Mouse (Mus musculus) hindbrain, embryonic 11.5 days (tissue): ENCODE data around the gene Tmem267. TPM values are rescaled to one million over a fixed set of nuclear protein-coding genes. Genes with fewer than 3 reads are reported as not detected.

Experiments
- ATAC-seq: fragments of 200-750 bp; cut with Nextera tagmentation; 2 replicates; pipeline ENCODE4 v1.8.0; 2017; ENCODE audit warnings: mild to moderate bottlenecking, moderate TSS enrichment, moderate library complexity; ENCODE audit not compliant: low FRiP score
- DNase-seq: peaks from one replicate; pipeline ENCODE4 v3.0.0-alpha.2; 2015; ENCODE audit warnings: low spot score
- H3K27ac ChIP-seq: fragments of 300-500 bp; sonication (generic); 2 replicates; pipeline ENCODE4 v1.5.1; 2014; ENCODE audit warnings: mild to moderate bottlenecking, low read depth, low read length
- H3K27me3 ChIP-seq: fragments of 300-500 bp; sonication (generic); 2 replicates; pipeline ENCODE4 v1.6.1; 2014; ENCODE audit warnings: mild to moderate bottlenecking, low read length, moderate library complexity, mixed read lengths; ENCODE audit not compliant: control insufficient read depth, insufficient read depth
- H3K36me3 ChIP-seq: fragments of 300-500 bp; sonication (generic); 2 replicates; pipeline ENCODE4 v1.6.1; 2014; ENCODE audit warnings: mild to moderate bottlenecking, low read length, moderate library complexity, mixed read lengths; ENCODE audit not compliant: control insufficient read depth, insufficient read depth
- H3K4me1 ChIP-seq: fragments of 300-500 bp; sonication (generic); replicated peaks from 2 replicates; pipeline ENCODE4 v1.6.1; 2014; ENCODE audit warnings: low read length, mixed read lengths; ENCODE audit not compliant: control insufficient read depth, insufficient read depth
- H3K4me2 ChIP-seq: fragments of 300-500 bp; sonication (generic); replicated peaks from 2 replicates; pipeline ENCODE4 v1.6.1; 2014; ENCODE audit warnings: mild to moderate bottlenecking, low read depth, low read length
- H3K4me3 ChIP-seq: fragments of 300-500 bp; sonication (generic); 2 replicates; pipeline ENCODE4 v1.5.1; 2014; ENCODE audit warnings: low read depth, low read length
- H3K9ac ChIP-seq: fragments of 300-500 bp; sonication (generic); 2 replicates; pipeline ENCODE4 v1.6.1; 2014; ENCODE audit warnings: low read depth, low read length
- H3K9me3 ChIP-seq: fragments of 300-500 bp; sonication (generic); 2 replicates; pipeline ENCODE4 v1.6.1; 2016; ENCODE audit warnings: low read length; ENCODE audit not compliant: control insufficient read depth
- WGBS: fragments of 180-500 bp; shearing (Covaris S2); extraction: QIAGEN DNeasy Blood & Tissue Kit; methylation state at CpG from one replicate; pipeline ENCODE4 v1.1.7; 2014; 5-methylcytosine and 5-hydroxymethylcytosine counted together
- polyA plus RNA-seq: library from polyadenylated mRNA; unstranded; fragments of >200 nt; fragmentation: Nextera tagmentation; extraction: Ambion mirVana; gene quantifications from 2 replicates; pipeline ENCODE4 v1.2.1, GENCODE M21; 2014

Gene Tmem267
- polyA plus RNA-seq, 1 experiment from 2014 or later: 1.9 TPM

DNA sequence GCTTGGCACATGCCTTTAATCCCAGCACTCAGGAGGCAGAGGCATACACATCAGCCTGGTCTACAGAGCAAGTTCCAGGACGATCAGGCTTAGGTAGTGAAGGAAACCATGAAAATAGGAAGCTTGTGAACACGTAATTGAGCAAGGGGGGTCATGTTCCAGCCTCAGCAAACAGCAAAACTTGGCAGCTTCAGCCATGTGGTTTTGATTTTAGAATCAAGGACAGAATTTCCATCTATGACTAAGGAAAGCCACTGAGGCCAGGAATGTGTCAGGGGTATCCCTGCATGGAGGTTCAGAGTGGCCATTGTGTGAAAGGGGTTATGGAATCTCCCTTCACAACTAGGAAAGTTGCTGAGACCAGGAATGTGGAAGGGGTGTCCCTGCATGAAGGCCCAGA, 147.7 kb downstream of the Tmem267 start:
- ATAC-seq: no peak
- no peaks in the 10 kb centered on the region for H3K36me3 ChIP-seq
- no peak overlapping the region for H3K9ac ChIP-seq
- no peak for DNase-seq
- H3K4me2 ChIP-seq: no peak overlapping the region
- WGBS: 75% methylated on average over 2 of the region's 2 CpGs
- no peaks in the 10 kb centered on the region for H3K27me3 ChIP-seq
- H3K9me3 ChIP-seq: no peaks in the 10 kb centered on the region
- H3K4me3 ChIP-seq: no peak overlapping the region
- no peaks in the 10 kb centered on the region for H3K4me1 ChIP-seq
- no peak overlapping the region for H3K27ac ChIP-seq

DNA sequence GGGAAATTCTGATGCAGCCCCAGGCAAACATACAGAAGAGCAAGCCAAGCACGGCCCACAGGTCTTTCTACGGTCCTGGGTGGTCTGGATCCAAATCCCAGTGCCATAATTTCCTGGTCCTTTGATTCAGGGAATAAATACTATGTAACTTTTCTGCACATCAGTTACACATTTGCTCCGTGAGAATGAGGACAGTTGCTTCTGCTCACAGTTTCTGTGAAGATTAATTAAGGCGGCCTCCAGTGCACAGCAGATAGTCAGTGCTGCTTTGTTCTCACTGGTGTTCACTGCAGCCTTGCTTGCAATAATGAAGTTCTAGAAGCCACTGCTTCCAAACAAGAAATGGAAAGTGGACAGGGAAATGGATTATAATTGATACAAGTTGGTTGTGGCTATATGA, 150.0 kb downstream of the Tmem267 start:
- H3K4me2 ChIP-seq: no peak overlapping the region
- ATAC-seq: no peak
- H3K27ac ChIP-seq: no peak overlapping the region
- no peaks in the 10 kb centered on the region for H3K4me1 ChIP-seq
- no peaks in the 10 kb centered on the region for H3K36me3 ChIP-seq
- WGBS: 87% methylated on average over 4 of the region's 4 CpGs
- no peaks in the 10 kb centered on the region for H3K9me3 ChIP-seq
- no peak overlapping the region for H3K9ac ChIP-seq
- no peak overlapping the region for H3K4me3 ChIP-seq
- no peak for DNase-seq
- H3K27me3 ChIP-seq: no peaks in the 10 kb centered on the region

DNA sequence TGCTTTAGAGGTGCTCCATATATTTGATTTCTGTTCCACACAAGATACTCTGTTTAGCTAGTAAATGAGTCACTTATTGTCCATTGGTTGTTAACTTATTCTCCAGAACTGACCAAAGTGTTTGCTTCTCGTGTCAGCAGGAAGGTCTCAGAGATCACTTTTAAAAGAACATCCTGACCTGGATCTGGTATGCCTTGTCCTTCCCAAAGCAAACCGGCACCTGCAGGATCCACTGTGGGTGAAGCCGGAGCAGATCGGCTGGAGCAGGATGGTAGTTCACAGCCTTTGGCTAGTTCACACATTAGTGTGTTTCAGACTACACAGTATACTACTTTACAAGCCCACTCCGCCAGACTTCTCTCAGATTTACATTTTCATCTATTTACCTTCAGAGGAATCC, 150.6 kb downstream of the Tmem267 start:
- no peaks in the 10 kb centered on the region for H3K4me1 ChIP-seq
- no peak for ATAC-seq
- no peak for DNase-seq
- H3K4me2 ChIP-seq: no peak overlapping the region
- H3K27me3 ChIP-seq: no peaks in the 10 kb centered on the region
- H3K36me3 ChIP-seq: no peaks in the 10 kb centered on the region
- no peak overlapping the region for H3K27ac ChIP-seq
- H3K4me3 ChIP-seq: no peak overlapping the region
- H3K9ac ChIP-seq: no peak overlapping the region
- WGBS: 82% methylated on average over 5 of the region's 5 CpGs
- no peaks in the 10 kb centered on the region for H3K9me3 ChIP-seq

DNA sequence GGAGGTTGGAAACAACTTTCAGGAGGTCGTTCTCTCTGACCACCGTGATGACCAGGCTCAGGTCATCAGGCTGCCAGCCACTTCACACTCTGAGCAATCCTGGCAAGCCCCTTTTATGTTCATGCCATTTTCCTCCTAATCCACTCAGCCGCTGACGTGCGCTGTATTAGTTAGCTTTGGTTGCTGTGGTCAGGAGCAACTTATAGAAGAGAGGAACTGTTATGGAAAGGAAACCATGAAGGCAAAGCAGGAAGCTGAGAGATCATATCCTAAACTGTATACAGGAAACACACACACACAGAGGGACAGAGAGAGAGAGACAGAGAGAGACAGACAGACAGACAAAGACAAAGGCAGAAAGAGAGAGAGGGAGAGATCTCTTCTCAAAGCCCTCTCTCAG, 151.5 kb downstream of the Tmem267 start:
- Histone ChIP-seq H3K27ac (no peak overlapping the region), H3K4me2 (no peak overlapping the region), H3K4me3 (no peak overlapping the region), H3K9me3 (no peaks in the 10 kb centered on the region), H3K27me3 (no peaks in the 10 kb centered on the region), H3K4me1 (no peaks in the 10 kb centered on the region), H3K36me3 (no peaks in the 10 kb centered on the region), H3K9ac (no peak overlapping the region)
- WGBS: 88% methylated on average over 5 of the region's 5 CpGs
- no peak for DNase-seq
- ATAC-seq: no peak

DNA sequence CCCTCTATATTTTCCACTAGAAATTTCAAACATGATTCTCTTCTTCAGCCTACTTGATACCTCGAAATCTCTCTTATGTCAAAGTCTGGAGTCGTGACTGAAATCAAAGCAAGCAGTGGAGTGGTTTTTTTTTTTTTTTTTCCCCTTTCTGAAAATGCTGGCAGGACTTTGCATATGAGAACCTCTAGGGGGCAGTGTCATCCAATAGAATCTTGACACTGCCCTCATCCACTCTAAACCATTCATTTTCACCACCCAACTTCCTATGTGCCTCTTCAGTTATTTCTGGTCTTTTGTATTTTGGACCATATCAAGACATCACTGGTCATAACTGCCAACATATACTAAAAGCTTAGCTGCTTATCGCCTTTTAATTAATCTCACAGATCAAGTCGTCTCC, 152.7 kb downstream of the Tmem267 start:
- Histone ChIP-seq H3K27ac (no peak overlapping the region), H3K4me1 (no peaks in the 10 kb centered on the region), H3K9me3 (no peaks in the 10 kb centered on the region), H3K4me3 (no peak overlapping the region), H3K4me2 (no peak overlapping the region), H3K9ac (no peak overlapping the region), H3K36me3 (no peaks in the 10 kb centered on the region), H3K27me3 (no peaks in the 10 kb centered on the region)
- DNase-seq (peak; percentile 69), ATAC-seq (peak; percentile 40; the same call in 1 of the 2 replicates)
- WGBS: 38% methylated on average over 4 of the region's 4 CpGs

DNA sequence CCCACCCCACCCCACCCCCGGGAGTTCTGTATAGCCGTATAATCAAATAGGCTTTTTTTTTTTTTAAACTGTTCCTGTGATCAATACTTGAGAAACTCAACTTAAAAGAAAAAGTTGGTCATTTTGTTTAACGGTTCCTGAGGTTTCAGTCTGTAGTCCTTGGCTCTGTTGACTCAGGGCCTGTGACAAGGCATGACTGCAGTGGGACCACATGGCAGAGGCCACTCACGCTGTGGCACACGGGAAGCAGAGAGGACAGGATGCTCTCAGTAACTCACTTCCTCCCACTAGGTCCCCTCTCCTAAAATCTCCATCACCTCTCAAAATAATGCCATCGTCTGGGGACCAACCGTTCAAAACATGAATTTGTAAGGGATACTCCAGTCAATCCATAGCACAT, 153.3 kb downstream of the Tmem267 start:
- no peak overlapping the region for H3K9ac ChIP-seq
- no peaks in the 10 kb centered on the region for H3K4me1 ChIP-seq
- H3K27ac ChIP-seq: no peak overlapping the region
- ATAC-seq (no peak), DNase-seq (no peak)
- no peak overlapping the region for H3K4me2 ChIP-seq
- H3K9me3 ChIP-seq: no peaks in the 10 kb centered on the region
- no peaks in the 10 kb centered on the region for H3K36me3 ChIP-seq
- 78% methylated on average over 7 of the region's 7 CpGs for WGBS
- H3K27me3 ChIP-seq: no peaks in the 10 kb centered on the region
- H3K4me3 ChIP-seq: no peak overlapping the region

DNA sequence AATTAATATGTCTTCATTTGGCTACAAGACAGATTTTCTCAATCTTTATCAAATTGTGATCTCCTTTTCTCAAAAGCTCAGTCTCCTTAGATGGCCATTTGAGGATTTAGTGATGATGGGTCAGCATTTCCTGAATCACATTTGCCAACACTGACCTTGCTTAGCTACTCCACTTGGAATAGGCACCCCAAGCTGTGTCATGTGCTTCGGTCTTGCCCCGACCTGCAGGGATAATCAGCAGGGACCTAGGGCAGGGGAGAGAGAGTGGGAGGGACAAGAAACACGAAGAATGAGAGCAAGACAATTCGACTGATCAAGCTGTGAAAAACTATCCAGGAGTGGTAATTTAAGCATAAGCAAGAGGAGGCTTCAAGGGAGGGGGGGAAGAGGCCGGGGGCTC, 156.9 kb downstream of the Tmem267 start:
- WGBS: 62% methylated on average over 5 of the region's 5 CpGs
- no peaks in the 10 kb centered on the region for H3K27me3 ChIP-seq
- H3K36me3 ChIP-seq: no peaks in the 10 kb centered on the region
- DNase-seq: no peak
- H3K4me2 ChIP-seq: no peak overlapping the region
- no peak overlapping the region for H3K4me3 ChIP-seq
- H3K9ac ChIP-seq: no peak overlapping the region
- no peak for ATAC-seq
- H3K9me3 ChIP-seq: no peaks in the 10 kb centered on the region
- no peaks in the 10 kb centered on the region for H3K4me1 ChIP-seq
- H3K27ac ChIP-seq: no peak overlapping the region

DNA sequence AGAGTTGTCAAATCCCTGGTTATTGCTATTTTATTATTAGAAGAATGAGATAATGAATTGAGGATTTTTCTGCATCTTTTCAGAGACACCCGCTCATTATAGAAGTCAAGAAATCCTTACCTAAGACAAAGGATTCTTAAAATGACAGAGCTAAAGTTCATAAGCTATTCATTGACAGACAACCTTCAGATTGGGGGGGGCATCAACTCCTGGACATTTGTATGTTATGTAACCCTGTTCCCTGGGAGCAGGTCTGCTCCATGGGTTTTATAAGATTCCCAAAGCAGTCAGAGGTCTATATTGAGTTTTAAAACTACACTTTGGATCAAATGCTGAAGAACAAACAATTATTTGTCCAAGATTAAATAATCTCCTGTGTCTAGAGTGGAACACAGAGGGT, 158.7 kb downstream of the Tmem267 start:
- Histone ChIP-seq H3K4me3 (no peak overlapping the region), H3K27ac (no peak overlapping the region), H3K36me3 (no peaks in the 10 kb centered on the region), H3K9me3 (no peaks in the 10 kb centered on the region), H3K4me2 (no peak overlapping the region), H3K4me1 (no peaks in the 10 kb centered on the region), H3K9ac (no peak overlapping the region), H3K27me3 (no peaks in the 10 kb centered on the region)
- no peak for DNase-seq
- ATAC-seq: no peak
- WGBS: 91% methylated on average over 1 of the region's 1 CpGs

DNA sequence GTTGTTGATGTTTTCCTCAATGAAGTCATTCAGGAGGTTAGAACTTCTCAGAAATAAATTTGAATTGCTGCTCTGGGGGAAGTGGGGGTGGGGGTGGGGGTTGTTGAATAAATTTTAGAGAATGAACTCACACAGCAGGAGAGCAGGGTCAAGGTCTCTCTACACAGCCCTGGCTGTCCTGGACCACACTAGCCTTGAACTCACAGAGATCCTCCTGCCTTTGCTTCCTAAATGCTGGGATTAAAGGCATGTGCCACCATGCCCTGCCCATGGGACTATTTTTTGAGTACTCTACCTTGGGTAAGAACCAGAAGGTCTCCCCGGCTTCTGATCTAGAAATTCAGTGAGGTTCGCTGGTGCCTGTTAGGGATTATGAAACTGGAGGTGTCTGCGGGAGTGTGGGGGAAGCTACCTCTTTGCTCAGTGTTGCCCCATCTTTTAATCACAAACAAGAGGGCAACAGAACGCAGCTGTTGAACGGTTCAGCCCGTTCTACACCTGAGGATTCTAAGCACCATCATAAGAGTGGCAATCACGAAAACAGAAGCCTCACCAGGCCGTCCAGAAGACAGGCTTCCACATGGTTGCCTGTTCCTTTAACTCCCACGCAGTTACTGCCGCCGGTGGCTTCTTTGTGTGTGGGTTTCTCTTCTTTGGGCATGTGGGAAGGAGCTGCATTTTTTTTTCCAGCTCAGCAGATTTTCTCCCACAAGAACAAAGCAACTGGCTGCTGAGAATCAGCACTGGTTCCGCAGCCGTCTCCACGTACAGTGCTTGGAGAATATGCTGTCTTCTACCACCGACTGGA, 161.3 kb downstream of the Tmem267 start:
- no peaks in the 10 kb centered on the region for H3K4me1 ChIP-seq
- no peak overlapping the region for H3K4me2 ChIP-seq
- no peaks in the 10 kb centered on the region for H3K36me3 ChIP-seq
- no peak overlapping the region for H3K27ac ChIP-seq
- no peak overlapping the region for H3K9ac ChIP-seq
- H3K27me3 ChIP-seq: no peaks in the 10 kb centered on the region
- no peaks in the 10 kb centered on the region for H3K9me3 ChIP-seq
- ATAC-seq: no peak
- WGBS: 64% methylated on average over 15 of the region's 15 CpGs
- DNase-seq: no peak
- no peak overlapping the region for H3K4me3 ChIP-seq
